Mouse (Mus musculus): ENCODE data around the gene Atrnl1.
"Not testable (repeated sequence)": the region's sequence is repeated elsewhere in the genome, so short reads cannot be mapped to it uniquely, and the experiment has no call there.

Gene Atrnl1

GRCm38 (mm10) chr19:58025053-58025452 is 414.2 kb downstream of the Atrnl1 start:
- no peak for DNase-seq (ENCODE audit: low spot score in 2 of 2)

GRCm38 (mm10) chr19:58029661-58030060 is 418.8 kb downstream of the Atrnl1 start:
- peak in 1 of 2 experiments; percentile 43 for DNase-seq (ENCODE audit: low spot score in 2 of 2)

DNA sequence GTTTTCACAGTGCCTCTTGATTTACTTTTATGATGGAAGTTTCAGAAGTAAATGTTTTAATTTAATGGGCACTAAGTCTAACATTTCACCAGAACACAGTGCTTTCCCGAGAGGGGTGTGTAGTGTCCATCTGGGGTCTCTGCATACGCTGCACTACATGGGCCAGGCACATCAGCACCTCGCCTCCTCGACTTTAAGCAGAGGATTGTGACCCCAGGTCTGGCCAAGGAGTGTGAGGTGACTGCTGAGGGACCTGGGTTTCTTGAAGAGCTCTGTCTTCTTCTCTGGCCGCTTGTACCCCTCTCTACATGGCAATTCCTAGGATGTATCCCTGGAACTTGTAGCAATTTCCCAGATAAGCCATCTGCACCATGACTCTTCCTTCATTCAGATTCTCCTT is 422.4 kb downstream of the Atrnl1 start:
- no peak for DNase-seq (ENCODE audit: low spot score in 2 of 2)

DNA sequence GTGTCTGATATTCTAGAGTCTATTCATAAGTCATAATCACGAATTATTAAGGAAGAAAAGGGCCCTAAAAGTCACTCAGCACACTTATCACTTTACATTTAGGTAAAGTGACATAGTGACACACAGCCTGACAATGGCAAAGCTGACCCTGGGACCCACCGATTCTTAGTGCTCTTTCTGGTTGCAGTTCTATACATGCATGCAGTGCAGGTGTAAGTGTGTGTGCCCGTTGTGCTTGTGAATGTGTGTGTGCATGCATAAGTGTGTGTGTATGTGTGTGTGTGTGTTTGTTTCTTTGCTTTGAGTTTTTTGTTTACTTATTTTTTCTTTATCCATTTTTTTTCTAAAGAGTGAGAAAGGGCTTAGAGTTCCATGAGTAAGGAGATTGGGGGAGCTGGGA is 425.3 kb downstream of the Atrnl1 start:
- DNase-seq (ENCODE audit: low spot score in 2 of 2): no peak

GRCm38 (mm10) chr19:58043120-58043519 is 432.3 kb downstream of the Atrnl1 start:
- DNase-seq (ENCODE audit: low spot score in 2 of 2): no peak

DNA sequence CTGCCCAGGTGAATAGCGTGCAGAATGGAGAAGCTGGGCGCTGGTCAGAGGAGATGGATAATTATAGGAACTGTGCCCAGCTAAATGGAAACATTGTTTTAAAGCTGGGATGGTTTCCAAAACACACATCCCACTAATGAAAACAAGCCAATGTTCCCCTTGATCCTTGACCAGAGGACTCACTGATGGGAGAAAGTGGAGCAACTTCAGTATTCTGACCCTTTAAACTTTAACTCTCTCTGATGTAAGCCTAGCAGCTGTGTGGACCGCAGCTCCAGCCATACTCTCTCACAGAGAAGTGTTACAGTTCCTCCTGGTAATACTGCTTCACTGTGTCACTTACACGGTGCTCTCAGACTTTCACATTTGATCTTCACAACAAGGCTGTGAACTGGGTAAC is 432.7 kb downstream of the Atrnl1 start:
- no peak for DNase-seq (ENCODE audit: low spot score in 2 of 2)

DNA sequence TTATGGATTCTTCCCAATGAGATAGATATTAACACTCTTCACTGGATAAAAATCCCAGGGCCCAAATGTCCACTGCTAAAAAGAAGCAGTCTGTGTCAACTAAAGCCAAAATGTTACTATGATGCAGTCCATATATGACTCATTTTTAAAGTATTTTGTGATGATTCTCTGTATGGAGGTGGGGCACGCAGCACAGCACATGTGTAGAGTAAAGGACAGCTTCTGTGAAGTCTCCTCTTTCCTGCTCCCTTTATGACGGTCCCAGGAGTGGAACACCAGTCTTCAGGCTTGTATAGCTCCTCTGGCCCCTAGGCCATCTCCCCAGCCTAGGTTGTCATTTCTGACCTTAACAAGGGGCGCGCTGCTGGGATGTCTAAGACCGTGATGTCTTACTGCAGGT is 434.0 kb downstream of the Atrnl1 start:
- DNase-seq (ENCODE audit: low spot score in 2 of 2): no peak

DNA sequence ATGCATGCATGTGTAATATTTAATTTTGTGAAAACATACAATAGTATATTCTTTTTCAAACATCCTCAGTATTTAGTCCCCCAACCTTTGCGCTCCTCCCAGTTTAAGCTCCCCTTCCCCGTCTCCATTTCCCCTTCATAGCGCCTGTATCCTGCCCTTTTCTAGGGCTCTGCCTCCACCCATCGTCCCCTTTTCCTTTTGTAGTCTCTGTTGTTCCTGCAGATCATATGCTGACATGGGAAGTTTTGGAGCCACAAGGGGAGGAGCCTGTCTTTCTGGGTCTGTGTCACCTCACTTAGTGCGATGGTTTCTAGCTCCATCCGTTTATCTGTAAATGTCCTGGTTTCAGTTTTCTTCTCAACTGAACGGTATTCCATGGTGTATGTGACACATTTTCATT is 435.8 kb downstream of the Atrnl1 start:
- no peak for DNase-seq (ENCODE audit: low spot score in 2 of 2)

- DNase-seq (ENCODE audit: low spot score in 2 of 2): not testable (repeated sequence)
These were observed 439.6 kb downstream of the Atrnl1 start for GRCm38 (mm10) chr19:58050410-58050809.

- DNase-seq (ENCODE audit: low spot score in 2 of 2): no peak
These were observed 440.2 kb downstream of the Atrnl1 start for GRCm38 (mm10) chr19:58050986-58051385.

DNA sequence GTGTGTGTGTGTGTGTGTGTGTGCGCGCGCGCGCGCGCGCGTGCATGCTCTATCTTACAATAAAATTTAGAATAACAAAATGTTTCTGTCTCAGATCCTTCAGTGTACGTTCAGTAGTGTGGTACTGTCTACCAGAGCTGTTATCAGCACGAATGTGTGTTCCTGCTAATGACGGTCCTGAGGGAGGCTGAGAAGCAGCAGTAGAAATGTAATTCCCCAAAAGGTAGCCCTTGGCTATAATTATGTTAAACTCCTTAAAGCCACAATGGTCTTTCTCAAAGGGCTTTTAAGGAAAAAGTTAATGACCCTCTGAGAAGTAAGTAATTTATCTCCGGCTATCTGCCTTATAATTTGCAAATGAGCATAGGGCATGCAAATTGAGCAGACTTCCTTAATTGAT is 441.1 kb downstream of the Atrnl1 start:
- no peak for DNase-seq (ENCODE audit: low spot score in 2 of 2)

GRCm38 (mm10) chr19:58052444-58053135 is 441.8 kb downstream of the Atrnl1 start:
- DNase-seq (ENCODE audit: low spot score in 2 of 2): no peak

DNA sequence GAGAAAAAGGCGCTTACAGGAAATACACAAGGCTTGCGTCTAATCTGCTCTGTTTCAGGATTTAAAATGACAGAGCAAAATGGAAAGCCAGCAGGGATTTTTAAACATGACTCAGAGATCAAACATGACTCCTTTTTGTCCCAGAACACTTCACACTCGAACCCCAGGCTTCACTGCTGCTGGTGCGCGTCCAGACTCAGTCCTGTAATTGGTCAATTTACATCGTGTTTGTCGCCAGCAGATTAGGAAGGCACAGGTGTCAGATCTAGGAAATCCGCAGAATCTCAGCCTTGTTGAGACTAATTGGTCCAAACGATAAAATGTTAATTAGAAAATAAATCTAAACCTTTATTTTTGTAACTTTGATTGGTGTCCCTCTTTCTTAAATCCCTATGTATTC is 448.9 kb downstream of the Atrnl1 start:
- no peak for DNase-seq (ENCODE audit: low spot score in 2 of 2)

- no peak for DNase-seq (ENCODE audit: low spot score in 2 of 2)
These were observed 449.5 kb downstream of the Atrnl1 start for GRCm38 (mm10) chr19:58060199-58060853.

- no peak for DNase-seq (ENCODE audit: low spot score in 2 of 2)
These were observed 450.1 kb downstream of the Atrnl1 start for GRCm38 (mm10) chr19:58060854-58061358.

- DNase-seq (ENCODE audit: low spot score in 2 of 2): no peak
These were observed 451.1 kb downstream of the Atrnl1 start for GRCm38 (mm10) chr19:58061933-58062332.

GRCm38 (mm10) chr19:58063541-58063940 is 452.7 kb downstream of the Atrnl1 start:
- no peak for DNase-seq (ENCODE audit: low spot score in 2 of 2)

- DNase-seq (ENCODE audit: low spot score in 2 of 2): no peak
These were observed 453.5 kb downstream of the Atrnl1 start for GRCm38 (mm10) chr19:58064116-58065000.

DNA sequence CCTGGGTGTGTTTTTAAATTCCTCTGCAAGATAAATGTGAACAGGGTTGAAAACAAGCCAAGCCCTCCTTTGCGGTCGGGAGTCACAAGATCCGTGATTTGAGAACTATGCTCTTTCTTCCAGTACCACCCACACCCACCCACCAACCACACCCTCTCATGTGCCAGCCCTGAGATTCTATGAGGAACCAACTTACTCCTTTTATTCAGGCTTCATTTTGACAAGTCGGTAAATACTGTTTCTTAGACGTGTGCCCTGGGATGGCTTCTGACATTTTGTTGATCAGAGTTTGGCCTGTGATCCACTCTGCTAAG is 454.1 kb downstream of the Atrnl1 start:
- no peak for DNase-seq (ENCODE audit: low spot score in 2 of 2)

DNA sequence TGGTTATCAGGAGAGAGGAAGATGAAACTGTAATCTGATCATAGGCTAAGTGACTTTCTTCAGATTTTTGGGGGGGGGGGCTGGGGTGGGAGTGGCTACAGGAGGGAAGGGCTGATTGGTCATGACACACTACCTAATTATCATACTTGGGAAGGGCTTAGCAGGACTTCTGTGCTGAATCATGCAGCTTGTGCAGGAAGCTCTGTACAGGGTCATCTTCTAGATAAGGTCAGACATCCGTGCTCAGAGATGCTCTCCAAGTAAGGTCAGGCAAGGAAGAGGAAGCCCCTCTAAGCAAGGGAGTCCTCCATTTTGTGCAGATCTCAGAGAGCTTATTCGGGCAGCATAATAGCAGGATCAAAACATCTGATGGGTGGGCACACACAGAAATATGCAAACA is 454.7 kb downstream of the Atrnl1 start:
- no peak for DNase-seq (ENCODE audit: low spot score in 2 of 2)

GRCm38 (mm10) chr19:58068114-58068513 is 457.3 kb downstream of the Atrnl1 start:
- DNase-seq (ENCODE audit: low spot score in 2 of 2): no peak

DNA sequence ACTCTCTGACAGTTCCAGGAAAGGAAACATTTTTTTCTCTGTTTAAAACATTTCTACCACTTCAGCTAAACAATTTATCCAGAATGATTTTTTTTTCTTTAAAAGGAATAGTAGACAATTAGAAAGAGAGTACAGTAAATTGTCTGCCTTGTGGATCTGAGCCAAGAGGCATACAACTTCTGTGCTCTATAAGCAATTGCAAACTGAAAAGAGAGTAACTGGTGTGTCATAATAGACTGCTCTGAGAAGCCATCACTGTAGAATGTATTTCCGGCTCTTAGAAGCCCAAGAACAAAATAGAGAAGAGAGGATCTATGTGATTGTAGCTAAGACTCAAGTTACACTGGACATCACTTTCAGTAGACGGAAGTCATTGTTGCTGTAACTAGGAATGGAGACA is 458.1 kb downstream of the Atrnl1 start:
- DNase-seq (ENCODE audit: low spot score in 2 of 2): no peak

GRCm38 (mm10) chr19:58072404-58072803 is 461.6 kb downstream of the Atrnl1 start:
- no peak for DNase-seq (ENCODE audit: low spot score in 2 of 2)
